Mouse (Mus musculus) brain, embryonic 18.5 days (tissue): ENCODE measurements around the gene Pappa.

ENCODE experiments used
- DNase-seq: peaks from one replicate; pipeline ENCODE4 v3.0.0-alpha.2; 2012; ENCODE audit warnings: low read depth, low spot score

Pappa gene

GRCm38 (mm10) chr4:65272295-65272694 lies 148.3 kb downstream of the Pappa start:
- no peak for DNase-seq

GRCm38 (mm10) chr4:65273299-65273851 lies 149.4 kb downstream of the Pappa start:
- DNase-seq: peak; percentile 37

DNA sequence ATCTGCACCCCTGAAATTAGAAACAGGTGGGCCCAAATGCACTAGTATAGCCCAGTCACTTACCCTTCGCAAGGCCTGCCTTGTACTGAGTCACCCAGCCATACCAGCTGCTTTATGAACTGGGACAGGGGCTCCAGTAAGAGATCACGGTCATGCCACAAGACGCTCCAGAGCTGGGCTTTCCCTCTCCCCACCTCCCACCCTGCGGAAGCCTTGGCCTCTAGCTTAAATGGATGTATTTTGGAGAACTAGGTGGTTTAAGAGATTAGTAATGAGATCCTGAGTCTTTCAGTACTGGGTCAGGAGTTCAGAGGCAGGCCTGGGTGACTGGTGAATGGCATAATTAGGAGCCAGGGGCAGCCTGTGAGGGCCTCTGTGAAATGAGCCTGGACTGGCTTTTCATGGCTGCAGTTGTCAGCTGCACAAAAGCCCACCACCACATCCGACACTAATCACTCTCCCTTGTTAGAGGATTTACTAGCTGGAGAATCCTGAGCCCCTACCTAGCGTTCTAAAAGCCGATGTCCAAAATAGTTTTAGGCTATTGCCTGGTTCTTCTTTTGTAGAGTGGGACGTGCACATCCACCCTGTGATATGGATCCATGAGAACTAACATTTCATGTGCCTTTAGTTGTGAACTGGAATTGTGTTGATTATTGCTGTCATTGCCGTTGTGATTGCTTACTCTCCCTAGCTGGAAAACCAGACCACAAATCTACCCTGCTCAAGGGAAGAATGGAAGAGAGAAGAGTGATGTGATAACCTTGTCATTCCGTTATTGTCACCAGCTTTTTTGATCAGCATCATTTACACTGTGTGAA lies 154.7 kb downstream of the Pappa start:
- DNase-seq: no peak

DNA sequence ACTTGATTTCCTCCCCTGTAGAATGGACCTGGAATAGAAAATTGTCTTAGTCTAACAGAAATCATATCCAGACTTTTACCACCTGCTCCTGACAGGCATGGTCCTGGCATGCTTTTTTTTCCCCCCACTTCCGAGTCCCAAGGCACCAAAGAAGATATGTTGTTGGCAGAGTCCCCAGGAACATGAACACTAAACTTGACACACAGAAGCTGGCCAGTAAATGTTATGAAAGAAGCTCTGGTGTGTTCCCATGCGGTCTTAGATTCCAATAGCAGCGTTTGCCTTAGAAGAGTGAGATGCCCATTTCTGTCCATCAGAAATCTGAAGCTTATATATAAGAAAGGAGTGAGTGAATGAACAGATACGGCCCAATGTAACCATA lies 155.3 kb downstream of the Pappa start:
- no peak for DNase-seq

- no peak for DNase-seq
Measured at GRCm38 (mm10) chr4:65279979-65280677, 156.2 kb downstream of the Pappa start.

DNA sequence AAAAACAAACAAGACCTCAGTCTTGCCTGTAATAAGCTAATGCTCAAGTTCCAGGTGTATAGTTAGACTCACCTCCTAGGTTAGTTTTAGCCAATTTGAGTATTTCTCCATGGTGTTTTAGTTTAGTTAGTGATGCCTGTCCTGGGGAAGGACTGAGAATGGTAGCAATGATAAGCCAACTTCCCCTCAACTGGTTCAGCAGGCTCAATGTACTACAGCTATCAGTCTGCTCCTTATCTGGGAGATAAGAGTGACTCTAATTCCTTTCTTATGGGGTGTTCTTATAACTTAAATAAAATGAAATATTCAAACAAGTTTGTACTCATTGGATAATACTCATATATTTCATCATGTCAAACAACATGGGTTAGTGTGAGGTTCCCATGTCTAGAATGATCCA lies 156.9 kb downstream of the Pappa start:
- DNase-seq: no peak

DNA sequence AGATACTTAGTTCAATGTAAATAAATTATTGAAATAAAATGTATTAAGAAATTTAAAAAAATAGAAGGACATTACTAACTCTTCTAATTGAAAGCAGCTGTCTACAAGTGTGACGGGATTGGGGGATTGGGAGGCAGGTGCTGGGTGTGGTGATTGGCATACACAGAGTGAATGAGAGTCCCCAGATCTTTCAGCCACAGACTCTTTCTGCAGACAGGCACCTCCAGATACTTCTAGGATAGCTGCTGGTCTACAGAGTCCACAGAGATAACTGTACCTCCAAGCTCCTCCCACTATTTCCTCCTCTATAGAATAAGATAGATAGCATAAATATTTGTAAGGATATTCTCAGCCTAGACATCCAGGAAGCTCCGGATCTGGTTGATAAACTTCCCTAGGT lies 159.6 kb downstream of the Pappa start:
- no peak for DNase-seq

DNA sequence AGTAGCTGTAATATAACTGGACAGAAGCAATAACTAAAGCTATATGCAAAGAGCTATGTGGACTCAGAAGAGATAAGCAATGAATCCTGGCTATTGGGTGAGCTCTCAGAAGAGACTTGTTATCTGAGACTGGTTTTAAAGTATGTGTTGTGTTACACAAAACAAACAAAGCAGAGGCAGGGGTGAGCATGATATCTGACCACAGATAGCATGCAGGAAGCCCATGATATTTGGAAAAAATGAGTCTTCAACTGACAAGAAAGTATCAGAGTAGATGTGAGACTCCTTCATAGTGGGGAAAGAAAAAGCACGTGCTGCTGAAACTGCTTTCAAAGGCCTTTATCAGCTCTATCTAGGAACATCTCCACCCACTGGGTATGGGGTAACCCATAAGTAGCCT lies 161.2 kb downstream of the Pappa start:
- DNase-seq: no peak

DNA sequence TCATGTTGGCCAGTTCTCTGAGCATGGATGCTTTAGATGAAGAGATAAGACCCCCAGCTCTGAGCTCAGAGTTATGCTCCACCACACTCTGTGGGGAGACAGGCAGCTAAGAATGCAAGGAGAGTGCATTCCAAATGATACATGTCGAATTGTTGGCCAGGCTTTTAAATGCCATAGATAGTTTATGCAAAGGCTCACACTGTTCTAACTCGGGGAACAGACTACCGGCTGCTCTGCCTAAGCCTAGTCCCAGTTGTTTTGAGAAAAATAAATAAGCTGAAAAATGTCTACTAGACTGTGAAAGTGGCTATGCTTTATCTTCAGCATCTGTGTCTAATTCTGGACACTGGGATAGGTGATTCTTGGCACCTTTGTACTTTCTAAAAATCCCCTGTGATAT lies 165.3 kb downstream of the Pappa start:
- no peak for DNase-seq

DNA sequence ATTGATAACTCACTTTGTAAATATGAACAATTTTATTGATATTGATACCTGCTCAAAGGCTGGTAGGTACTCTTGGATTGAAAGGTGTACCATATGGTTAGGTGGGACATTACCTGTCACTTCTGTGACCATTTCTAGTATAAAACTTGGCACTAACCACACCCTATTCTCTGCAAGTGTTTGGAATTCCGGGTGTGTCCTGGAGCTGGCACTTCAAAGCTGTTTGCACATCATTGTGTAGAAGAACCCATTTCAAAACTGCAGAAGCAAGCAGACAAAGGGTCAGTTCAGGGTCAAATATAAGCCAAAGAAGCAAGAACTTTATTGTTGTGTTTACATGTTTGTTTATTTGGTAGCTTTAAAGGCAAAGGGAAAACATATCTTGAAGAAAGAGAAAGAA lies 171.8 kb downstream of the Pappa start:
- DNase-seq: no peak

DNA sequence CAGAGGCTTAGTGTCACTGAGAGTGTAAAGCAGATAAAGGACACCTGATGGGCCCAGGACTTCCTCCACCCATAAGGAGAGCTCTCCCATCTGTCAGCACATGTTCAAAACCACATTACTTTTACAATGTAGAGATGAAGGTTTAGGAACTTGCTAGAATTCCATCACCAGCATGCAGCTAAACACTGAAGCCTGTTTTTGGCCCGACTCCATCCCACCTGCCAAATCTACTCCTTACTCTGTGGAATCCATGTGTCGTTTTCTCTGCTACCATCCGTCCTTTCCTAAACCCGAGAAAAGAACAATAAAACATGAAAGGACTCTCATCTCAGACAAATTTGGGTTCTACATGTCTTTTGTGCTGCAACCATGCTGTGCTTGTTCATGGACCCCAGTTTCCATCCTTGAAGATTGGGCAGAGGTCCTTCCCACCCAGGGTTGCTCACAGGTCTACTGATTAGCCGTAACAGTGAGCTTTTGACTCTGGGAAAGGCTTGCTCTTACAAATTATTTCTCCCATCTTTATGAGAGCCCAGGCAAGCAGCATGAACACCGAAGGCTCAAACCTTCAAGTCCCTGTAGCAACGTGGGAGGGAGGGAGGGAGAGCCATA lies 172.5 kb downstream of the Pappa start:
- no peak for DNase-seq

GRCm38 (mm10) chr4:65296968-65297499 lies 173.1 kb downstream of the Pappa start:
- DNase-seq: peak; percentile 3

DNA sequence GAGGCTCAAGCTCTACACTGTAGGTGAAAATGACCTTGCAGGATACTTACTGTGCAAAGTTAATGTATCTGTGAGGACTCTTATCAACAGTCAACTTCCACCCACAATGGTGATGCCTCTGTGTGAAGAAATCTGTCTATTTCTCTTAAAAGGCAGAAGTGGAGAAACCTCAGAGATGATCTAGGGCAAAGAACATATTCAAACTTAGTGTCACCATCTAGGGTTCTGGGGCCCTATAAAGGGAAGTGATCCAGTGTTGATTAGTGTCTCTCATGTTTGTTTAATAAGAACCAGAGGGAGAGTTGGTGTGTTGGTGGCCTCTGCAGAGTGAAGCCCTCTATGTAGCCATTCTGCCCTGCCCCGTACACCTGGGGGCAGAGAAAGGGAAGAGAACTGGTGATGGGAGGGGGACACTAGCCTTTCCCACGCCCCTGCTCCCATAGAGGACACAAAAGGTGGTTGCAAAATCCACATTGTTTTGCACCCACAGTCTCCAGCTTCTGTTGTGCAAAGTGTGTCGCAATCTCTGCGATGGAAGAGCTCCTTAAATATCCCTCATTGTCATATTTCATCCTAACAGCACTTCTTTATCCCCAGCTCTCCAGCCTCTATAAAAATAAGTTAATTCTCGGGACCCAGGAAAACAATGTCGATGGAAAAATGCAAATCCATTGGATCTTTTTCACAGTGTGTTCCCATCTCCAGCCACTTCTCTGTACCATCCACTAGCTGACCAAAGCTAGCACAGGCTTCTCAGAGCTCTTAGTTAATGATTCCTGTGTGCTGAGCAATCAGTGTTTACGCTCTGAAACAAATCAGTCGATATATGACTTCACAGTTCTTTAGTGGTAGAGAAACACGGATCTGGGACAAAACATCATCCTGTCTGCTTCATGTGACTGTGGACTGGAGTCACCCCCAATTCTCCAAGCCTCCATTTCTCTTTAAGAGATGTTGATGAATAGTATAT lies 174.5 kb downstream of the Pappa start:
- no peak for DNase-seq

DNA sequence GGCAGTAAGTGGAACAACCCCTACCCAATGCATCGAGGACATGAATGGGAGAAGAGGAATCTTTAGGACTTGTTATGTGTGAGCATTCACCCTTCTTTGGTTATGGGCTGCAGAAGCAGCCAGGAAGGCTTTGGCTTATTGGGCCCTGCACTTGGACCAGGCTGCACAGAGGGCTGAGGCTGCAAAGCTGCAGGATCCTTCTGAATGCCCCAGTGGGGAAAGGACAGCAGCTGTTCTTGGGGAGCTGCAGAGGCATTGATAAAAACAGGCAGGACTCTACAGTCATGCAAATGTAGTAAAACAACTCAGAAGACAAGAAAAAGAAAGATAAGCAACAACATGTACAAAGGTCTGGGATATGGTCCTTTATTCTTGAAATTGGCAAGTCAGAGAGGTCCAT lies 175.4 kb downstream of the Pappa start:
- no peak for DNase-seq

DNA sequence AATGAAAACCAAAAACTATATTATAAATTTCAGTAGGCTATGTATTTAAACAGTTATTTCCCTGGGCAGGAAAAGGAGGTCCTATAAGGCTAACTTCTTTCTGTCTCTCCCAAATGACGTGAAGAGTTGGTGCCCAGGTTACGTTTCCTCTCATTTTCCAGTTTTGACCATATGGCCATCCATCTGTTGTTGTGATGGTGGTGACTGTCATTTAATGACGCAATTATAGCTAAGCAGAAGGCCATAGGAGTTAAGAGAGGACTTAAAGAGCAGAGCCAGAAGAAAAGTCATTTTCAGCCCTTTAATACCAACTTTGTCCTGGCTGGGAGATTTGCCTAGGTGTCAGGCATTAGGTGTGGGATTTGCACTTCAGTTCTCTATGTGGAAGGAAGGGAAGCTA lies 176.5 kb downstream of the Pappa start:
- DNase-seq: no peak

- no peak for DNase-seq
Measured at GRCm38 (mm10) chr4:65302666-65303065, 178.7 kb downstream of the Pappa start.

- no peak for DNase-seq
Measured at GRCm38 (mm10) chr4:65317877-65318525, 194.0 kb downstream of the Pappa start.

DNA sequence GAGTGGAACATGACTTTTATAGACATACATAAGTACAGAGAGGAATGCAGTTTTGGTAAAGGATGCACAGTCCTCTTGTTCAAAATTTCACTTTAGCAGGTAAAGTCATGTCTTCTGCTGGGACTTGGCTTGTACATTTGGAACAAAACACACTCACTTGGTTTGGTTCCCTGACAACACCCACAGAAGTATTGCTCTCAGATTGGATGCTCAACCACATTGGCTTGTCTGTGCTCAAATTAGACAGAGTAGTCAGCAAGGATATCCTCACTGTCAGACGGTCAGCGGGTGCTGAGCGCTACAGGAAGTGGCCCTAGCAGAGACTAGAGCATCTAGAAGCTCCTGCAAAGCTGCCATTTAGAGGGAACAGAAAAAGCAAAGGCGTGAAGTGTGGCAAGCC lies 197.4 kb downstream of the Pappa start:
- DNase-seq: no peak

DNA sequence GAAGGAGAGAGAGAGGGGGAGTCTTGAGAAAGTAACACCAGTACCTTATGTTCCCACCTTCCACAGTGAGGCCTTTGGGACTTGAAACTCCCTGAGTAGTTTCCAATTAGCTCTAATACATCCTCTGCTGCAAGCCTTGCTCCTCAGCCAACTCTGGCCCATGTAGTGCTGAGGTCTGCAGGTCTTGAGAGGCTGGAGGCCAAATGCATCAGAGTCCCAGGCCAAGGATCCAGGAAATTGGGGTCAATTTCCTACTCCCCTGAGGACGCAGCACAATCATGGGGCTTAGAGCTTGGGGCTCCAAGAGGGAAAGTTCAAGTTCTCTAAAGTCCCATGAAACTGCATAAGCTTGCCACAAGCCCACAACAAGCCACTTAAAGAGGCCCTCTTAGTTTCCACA lies 198.0 kb downstream of the Pappa start:
- DNase-seq: no peak

- no peak for DNase-seq
Measured at GRCm38 (mm10) chr4:65325816-65326215, 201.8 kb downstream of the Pappa start.
